Mouse (Mus musculus) midbrain, embryonic 11.5 days (tissue): Measurements from ENCODE around the gene Smdt1. TPM values are rescaled to one million over a fixed set of nuclear protein-coding genes. Genes with fewer than 3 reads are reported as not detected.
"Not testable (repeated sequence)": the region's sequence is repeated elsewhere in the genome, so short reads cannot be mapped to it uniquely, and the experiment has no call there.

Experiments
- ATAC-seq: fragments of 200-750 bp; cut with Nextera tagmentation; 2 replicates; pipeline ENCODE4 v1.8.0; 2017; ENCODE audit warnings: moderate TSS enrichment, moderate library complexity; ENCODE audit not compliant: low FRiP score
- DNase-seq: peaks from one replicate; pipeline ENCODE4 v3.0.0; 2015; ENCODE audit warnings: low spot score; ENCODE audit errors: missing footprints
- H3K27ac ChIP-seq: fragments of 300-500 bp; sonication (generic); 2 replicates; pipeline ENCODE4 v1.5.1; 2014; ENCODE audit warnings: low read depth, low read length
- H3K27me3 ChIP-seq: fragments of 300-500 bp; sonication (generic); 2 replicates; pipeline ENCODE4 v1.6.1; 2014; ENCODE audit warnings: mild to moderate bottlenecking, low read length, moderate library complexity, mixed read lengths; ENCODE audit not compliant: control insufficient read depth, insufficient read depth
- H3K36me3 ChIP-seq: fragments of 300-500 bp; sonication (generic); 2 replicates; pipeline ENCODE4 v1.6.1; 2014; ENCODE audit warnings: mild to moderate bottlenecking, low read length, moderate library complexity, mixed read lengths; ENCODE audit not compliant: control insufficient read depth, insufficient read depth
- H3K4me1 ChIP-seq: fragments of 300-500 bp; sonication (generic); 2 replicates; pipeline ENCODE4 v1.6.1; 2014; ENCODE audit warnings: low read length; ENCODE audit not compliant: control insufficient read depth, insufficient read depth
- H3K4me2 ChIP-seq: fragments of 300-500 bp; sonication (generic); 2 replicates; pipeline ENCODE4 v1.6.1; 2014; ENCODE audit warnings: mild to moderate bottlenecking, moderate library complexity
- H3K4me3 ChIP-seq: fragments of 300-500 bp; sonication (generic); 2 replicates; pipeline ENCODE4 v1.5.1; 2014; ENCODE audit warnings: low read depth, low read length
- H3K9ac ChIP-seq: fragments of 300-500 bp; sonication (generic); 2 replicates; pipeline ENCODE4 v1.6.1; 2014; ENCODE audit warnings: low read length
- H3K9me3 ChIP-seq: fragments of 300-500 bp; sonication (generic); 2 replicates; pipeline ENCODE4 v1.6.1; 2016; ENCODE audit warnings: low read length; ENCODE audit not compliant: control insufficient read depth
- WGBS: fragments of 180-500 bp; shearing (Covaris S2); extraction: QIAGEN DNeasy Blood & Tissue Kit; methylation state at CpG from one replicate; pipeline ENCODE4 v1.1.7; 2014; 5-methylcytosine and 5-hydroxymethylcytosine counted together
- microRNA-seq: library from miRNA; unstranded; fragments of <30 nt; microRNA quantifications from one replicate; pipeline ENCODE4, GENCODE M21; 2017
- polyA plus RNA-seq: library from polyadenylated mRNA; unstranded; fragments of >200 nt; fragmentation: Nextera tagmentation; extraction: Ambion mirVana; gene quantifications from 2 replicates; pipeline ENCODE4 v1.2.1, GENCODE M21; 2014

Gene Smdt1
- polyA plus RNA-seq, 1 experiment from 2014 or later: 268 TPM

- Histone ChIP-seq H3K4me2 (no peak overlapping the region), H3K9ac (no peak overlapping the region), H3K27ac (no peak overlapping the region), H3K4me1 (peaks cover 12% of the 10 kb centered on the region), H3K4me3 (no peak overlapping the region), H3K27me3 (no peaks in the 10 kb centered on the region), H3K36me3 (no peaks in the 10 kb centered on the region), H3K9me3 (no peaks in the 10 kb centered on the region)
- ATAC-seq (no peak), DNase-seq (no peak)
- 75% methylated on average over 2 of the region's 2 CpGs for WGBS
Observed at GRCm38 (mm10) chr15:82382441-82382840, 43.7 kb downstream of the Smdt1 start.

DNA sequence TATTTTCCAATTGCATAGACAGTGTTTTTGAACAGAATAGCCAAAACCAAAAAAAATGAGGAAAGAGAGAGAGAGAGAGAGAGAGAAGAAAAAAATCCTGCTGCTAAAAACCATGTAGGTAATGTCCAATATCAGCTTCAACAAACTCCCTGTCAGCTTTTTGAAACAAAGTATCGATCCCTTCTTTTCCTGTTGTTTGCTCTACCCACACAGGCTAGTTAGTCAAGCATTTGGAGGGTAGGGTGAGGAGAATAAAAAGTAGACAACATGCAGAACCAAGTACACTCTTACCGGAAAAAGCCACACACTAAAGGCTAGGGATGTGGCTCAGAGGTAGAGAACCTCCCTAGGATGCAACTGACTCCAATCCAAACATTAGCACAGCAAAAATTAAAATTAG is 47.0 kb downstream of the Smdt1 start:
- H3K9me3 ChIP-seq: no peaks in the 10 kb centered on the region
- H3K4me1 ChIP-seq: peaks cover 3% of the 10 kb centered on the region
- H3K36me3 ChIP-seq: no peaks in the 10 kb centered on the region
- ATAC-seq (no peak), DNase-seq (no peak)
- H3K27ac ChIP-seq: no peak overlapping the region
- H3K9ac ChIP-seq: no peak overlapping the region
- 88% methylated on average over 2 of the region's 2 CpGs for WGBS
- no peaks in the 10 kb centered on the region for H3K27me3 ChIP-seq
- H3K4me3 ChIP-seq: no peak overlapping the region
- H3K4me2 ChIP-seq: no peak overlapping the region

- 92% methylated on average over 10 of the region's 10 CpGs for WGBS
- ATAC-seq, H3K4me1 ChIP-seq: not testable (repeated sequence)
Observed at GRCm38 (mm10) chr15:82389916-82390315, 51.2 kb downstream of the Smdt1 start.

GRCm38 (mm10) chr15:82393922-82394321 is 55.2 kb downstream of the Smdt1 start, which contains the start of gene Cyp2d11:
Gene Cyp2d11, minus strand, starts transcription at chr15:82394022.
- not testable (repeated sequence) for H3K4me3 ChIP-seq, H3K4me2 ChIP-seq, H3K9ac ChIP-seq, H3K9me3 ChIP-seq, H3K27ac ChIP-seq, H3K36me3 ChIP-seq, H3K4me1 ChIP-seq, DNase-seq, ATAC-seq, H3K27me3 ChIP-seq
- WGBS: 82% methylated on average over 2 of the region's 2 CpGs

More at GRCm38 (mm10) chr15:82389916-82390315, 51.2 kb downstream of the Smdt1 start:
- DNase-seq, H3K27me3 ChIP-seq, H3K4me3 ChIP-seq, H3K9me3 ChIP-seq, H3K27ac ChIP-seq, H3K36me3 ChIP-seq, H3K9ac ChIP-seq, H3K4me2 ChIP-seq: not testable (repeated sequence)

- not testable (repeated sequence) for H3K9ac ChIP-seq, DNase-seq, H3K27ac ChIP-seq, H3K4me2 ChIP-seq, H3K4me3 ChIP-seq, H3K9me3 ChIP-seq, ATAC-seq, H3K4me1 ChIP-seq, H3K36me3 ChIP-seq, H3K27me3 ChIP-seq
- WGBS: 97% methylated on average over 3 of the region's 3 CpGs
Observed at GRCm38 (mm10) chr15:82395955-82396354, 57.2 kb downstream of the Smdt1 start.

Small RNAs within 50 kb of the gene (microRNA-seq; reads per million reads assigned to microRNA genes)
- gene Mir7684: not detected

Other genes with a start within 250 kb of the Smdt1 start
- gene Ccdc134, start 211.0 kb upstream of the Smdt1 start, polyA plus RNA-seq: 17.2 and 18.5 TPM in 2 replicates
- gene Srebf2, start 191.8 kb upstream of the Smdt1 start, polyA plus RNA-seq: 148 and 170 TPM in 2 replicates
- gene Shisa8, start 126.1 kb upstream of the Smdt1 start, polyA plus RNA-seq: 0.14 and 0.57 TPM in 2 replicates
- 0.07 and 0.17 TPM in 2 replicates for gene Tnfrsf13c, start 114.6 kb upstream of the Smdt1 start, polyA plus RNA-seq
- 79.2 and 89.1 TPM in 2 replicates for gene Cenpm, start 94.2 kb upstream of the Smdt1 start, polyA plus RNA-seq
- gene 1500009C09Rik, start 86.6 kb upstream of the Smdt1 start, polyA plus RNA-seq: 1.0 and 1.4 TPM in 2 replicates
- gene Sept3, start 64.1 kb upstream of the Smdt1 start, polyA plus RNA-seq: 163 and 169 TPM in 2 replicates
- gene Wbp2nl, start 40.0 kb upstream of the Smdt1 start, polyA plus RNA-seq: 0.11 TPM in 1 of 2 replicates, not detected in the other
- 20.6 and 21.6 TPM in 2 replicates for gene Naga, start within 50 bp of the Smdt1 start, polyA plus RNA-seq
- gene Pheta2, start within 50 bp of the Smdt1 start, polyA plus RNA-seq: 3.4 and 4.3 TPM in 2 replicates
- gene Ndufa6, start 15.4 kb downstream of the Smdt1 start, polyA plus RNA-seq: 290 and 293 TPM in 2 replicates
- gene Cyp2d22, start 41.3 kb downstream of the Smdt1 start, polyA plus RNA-seq: 1.7 and 1.9 TPM in 2 replicates
- not detected in 2 replicates for gene Cyp2d11, start 55.1 kb downstream of the Smdt1 start, polyA plus RNA-seq
- not detected in 2 replicates for gene Cyp2d10, start 68.2 kb downstream of the Smdt1 start, polyA plus RNA-seq
- gene Cyp2d9, start 94.5 kb downstream of the Smdt1 start, polyA plus RNA-seq: not detected in 2 replicates
- gene Cyp2d12, start 216.1 kb downstream of the Smdt1 start, polyA plus RNA-seq: not detected in 2 replicates